32 mouse cellular contexts compared by ENCODE assay signal in the genomic region with DNA sequence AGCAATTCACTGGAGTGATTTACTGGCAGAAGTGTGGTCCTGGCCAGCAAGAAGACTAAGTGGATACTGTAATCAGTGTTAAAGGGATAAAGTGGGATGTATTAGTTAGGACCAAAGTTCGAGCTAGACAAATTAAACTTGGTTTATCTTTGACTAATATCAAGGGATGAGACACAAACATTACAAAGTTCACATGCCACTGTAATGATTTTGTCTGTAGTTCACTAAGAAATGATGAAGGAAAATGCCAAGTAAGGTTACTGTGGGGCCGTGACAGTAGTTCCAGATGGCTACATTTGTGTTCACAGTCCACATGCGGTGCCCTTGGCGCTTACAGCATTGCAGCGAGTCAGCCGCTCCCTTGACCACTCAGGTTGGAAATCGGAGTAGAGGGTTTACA.
DNase-seq lines count a peak whose midpoint lies in the region; ATAC-seq lines count a peak whose summit lies in the region.
"Had no signal": no experiment of that assay in that cellular context is flagged by ENCODE, and none has a peak within 500 bp of the region (broad histone marks: within the 10 kb centered on the region; RNA-seq: fewer than 3 reads in every experiment).

No protein-coding gene starts in this region.

- H3K9me3 ChIP-seq in embryonic facial prominence, embryonic 11.5 days (replicated peaks; ENCODE audit: control insufficient read depth, low read length): no peaks in the 10 kb centered on the region
- no peaks in the 10 kb centered on the region for H3K9me3 ChIP-seq in embryonic facial prominence, embryonic 10.5 days
- H3K9me3 ChIP-seq: embryonic facial prominence, embryonic 15.5 days; forebrain, embryonic 13.5 days; heart, embryonic 10.5 days; heart, embryonic 15.5 days; hindbrain, embryonic 12.5 days; intestine, embryonic 15.5 days; limb, embryonic 12.5 days; midbrain, embryonic 15.5 days had no signal

- H3K4me3 ChIP-seq in embryonic facial prominence, embryonic 11.5 days (ENCODE audit: low read depth, low read length): no peak overlapping the region
- H3K4me3 ChIP-seq in embryonic facial prominence, embryonic 10.5 days: no peak overlapping the region
- H3K4me3 ChIP-seq: embryonic facial prominence, embryonic 15.5 days; forebrain, embryonic 13.5 days; heart, embryonic 10.5 days; heart, embryonic 15.5 days; hindbrain, embryonic 12.5 days; intestine, embryonic 15.5 days; left cerebral cortex, adult 2 months; limb, embryonic 12.5 days; megakaryocyte, embryonic 14.5 days; midbrain, embryonic 15.5 days had no signal

- peak; percentile 12 for DNase-seq in embryonic facial prominence, embryonic 11.5 days (ENCODE audit: low spot score)
- no peak for DNase-seq in embryonic facial prominence, embryonic 10.5 days (ENCODE audit: low spot score)
- peak; percentile 88 for DNase-seq in kidney, adult 9 months
- DNase-seq in kidney, postnatal 14 days: peak; percentile 67
- DNase-seq in right cerebral cortex, adult 18-20 months: no peak
- no peak for DNase-seq in retina, embryonic 14.5 days (ENCODE audit: low spot score)
- DNase-seq: adrenal gland, adult 8-10 months; cerebellum, adult 11 months; cerebellum, adult 9-10 months; cerebellum, postnatal 36 days; gastrocnemius, postnatal 25 days; heart, adult 11 months; liver, postnatal 0 days; lung, postnatal 36 days; right cerebral cortex, postnatal 4 days; thymus, adult 18-20 months; thymus, postnatal 25 days had no signal

- no peak overlapping the region for H3K27ac ChIP-seq in embryonic facial prominence, embryonic 11.5 days (replicated peaks; ENCODE audit: low read depth, low read length)
- no peak overlapping the region for H3K27ac ChIP-seq in embryonic facial prominence, embryonic 10.5 days (replicated peaks)
- H3K27ac ChIP-seq: embryonic facial prominence, embryonic 15.5 days; forebrain, embryonic 13.5 days; heart, embryonic 10.5 days; heart, embryonic 15.5 days; hindbrain, embryonic 12.5 days; hindbrain, postnatal 0 days; intestine, embryonic 15.5 days; left cerebral cortex, adult 2 months; limb, embryonic 12.5 days; midbrain, embryonic 15.5 days; stomach, postnatal 0 days had no signal

- 89% methylated on average over 7 of the region's 7 CpGs for whole genome bisulfite sequencing in embryonic facial prominence, embryonic 11.5 days
- WGBS in embryonic facial prominence, embryonic 10.5 days: 87% methylated on average over 7 of the region's 7 CpGs

- H3K4me1 ChIP-seq in embryonic facial prominence, embryonic 11.5 days (ENCODE audit: control insufficient read depth, insufficient read depth, low read length): no peaks in the 10 kb centered on the region
- H3K4me1 ChIP-seq in embryonic facial prominence, embryonic 10.5 days: no peaks in the 10 kb centered on the region
- H3K4me1 ChIP-seq: embryonic facial prominence, embryonic 15.5 days; heart, embryonic 10.5 days; heart, embryonic 15.5 days; hindbrain, embryonic 12.5 days; intestine, embryonic 15.5 days; limb, embryonic 12.5 days; megakaryocyte, embryonic 14.5 days; midbrain, embryonic 15.5 days had no signal

- no peak for ATAC-seq in embryonic facial prominence, embryonic 11.5 days (replicated peaks; ENCODE audit: insufficient number of reproducible peaks, low FRiP score, low TSS enrichment, low read depth)
- no peak for ATAC-seq in erythroid progenitor cell, adult 5-6 weeks (replicated peaks; ENCODE audit: low FRiP score, poor library complexity, severe bottlenecking)
- ATAC-seq: forebrain, embryonic 13.5 days; hindbrain, postnatal 0 days; intestine, embryonic 15.5 days; liver, postnatal 0 days; midbrain, embryonic 15.5 days had no signal

- no peak overlapping the region for H3K4me2 ChIP-seq in embryonic facial prominence, embryonic 11.5 days (ENCODE audit: low read depth, low read length)
- H3K4me2 ChIP-seq: embryonic facial prominence, embryonic 15.5 days; forebrain, embryonic 13.5 days; heart, embryonic 15.5 days; hindbrain, embryonic 12.5 days; intestine, embryonic 15.5 days; limb, embryonic 12.5 days; liver, embryonic 11.5 days; midbrain, embryonic 15.5 days had no signal

- no peaks in the 10 kb centered on the region for H3K27me3 ChIP-seq in embryonic facial prominence, embryonic 11.5 days (ENCODE audit: control insufficient read depth, insufficient read depth, low read length)
- no peaks in the 10 kb centered on the region for H3K27me3 ChIP-seq in embryonic facial prominence, embryonic 10.5 days (replicated peaks; ENCODE audit: low read depth, poor library complexity, severe bottlenecking)
- H3K27me3 ChIP-seq: embryonic facial prominence, embryonic 15.5 days; forebrain, embryonic 13.5 days; heart, embryonic 15.5 days; hindbrain, embryonic 12.5 days; intestine, embryonic 15.5 days; limb, embryonic 12.5 days; megakaryocyte, embryonic 14.5 days; midbrain, embryonic 15.5 days had no signal

- no peaks in the 10 kb centered on the region for H3K36me3 ChIP-seq in embryonic facial prominence, embryonic 11.5 days (replicated peaks; ENCODE audit: control insufficient read depth, insufficient read depth, low read depth, low read length)
- no peaks in the 10 kb centered on the region for H3K36me3 ChIP-seq in embryonic facial prominence, embryonic 10.5 days (replicated peaks)
- H3K36me3 ChIP-seq: embryonic facial prominence, embryonic 15.5 days; G1E; heart, embryonic 10.5 days; heart, embryonic 15.5 days; hindbrain, embryonic 12.5 days; intestine, embryonic 15.5 days; limb, embryonic 12.5 days; midbrain, embryonic 15.5 days had no signal

- H3K9ac ChIP-seq in embryonic facial prominence, embryonic 11.5 days (replicated peaks; ENCODE audit: low read length): no peak overlapping the region
- H3K9ac ChIP-seq: embryonic facial prominence, embryonic 15.5 days; forebrain, embryonic 13.5 days; heart, embryonic 15.5 days; hindbrain, embryonic 12.5 days; intestine, embryonic 15.5 days; limb, embryonic 12.5 days; liver, postnatal 0 days; midbrain, embryonic 15.5 days had no signal

Comparison
In these comparisons a context has a peak if more than half of its experiments do, and no peak if none do; other contexts are left out.
1. DNase-seq: peak in embryonic facial prominence, embryonic 11.5 days (single experiment), kidney, adult 9 months (single experiment) and kidney, postnatal 14 days (single experiment); none in embryonic facial prominence, embryonic 10.5 days (single experiment), right cerebral cortex, adult 18-20 months (single experiment) and retina, embryonic 14.5 days (single experiment).